Mouse (Mus musculus) liver, postnatal 0 days (tissue): ENCODE measurements around the gene Fgfbp1. TPM values are rescaled to one million over a fixed set of nuclear protein-coding genes. Genes with fewer than 3 reads are reported as not detected.
A peak's percentile ranks its signal among the peaks of the same experiment; 100 is the strongest.

Experiments
- ATAC-seq: fragments of 200-750 bp; cut with Nextera tagmentation; 2 replicates; pipeline ENCODE4 v1.8.0; 2017; ENCODE audit warnings: mild to moderate bottlenecking, moderate library complexity
- DNase-seq: peaks from one replicate; pipeline ENCODE4 v3.0.0-alpha.2; 2016
- H3K27ac ChIP-seq: fragments of 300-500 bp; sonication (generic); 2 replicates; pipeline ENCODE4 v1.5.1; 2014; ENCODE audit warnings: antibody characterized with exemption, moderate library complexity, mild to moderate bottlenecking, low read depth
- H3K27me3 ChIP-seq: fragments of 300-500 bp; sonication (generic); 2 replicates; pipeline ENCODE4 v1.6.1; 2014; ENCODE audit warnings: low read length, control low read depth, mixed read lengths; ENCODE audit not compliant: insufficient read depth
- H3K36me3 ChIP-seq: fragments of 300-500 bp; sonication (generic); replicated peaks from 2 replicates; pipeline ENCODE4 v1.6.1; 2014; ENCODE audit warnings: mild to moderate bottlenecking, control low read depth, low read length, moderate library complexity, mixed read lengths; ENCODE audit not compliant: insufficient read depth
- H3K4me1 ChIP-seq: fragments of 300-500 bp; sonication (generic); 2 replicates; pipeline ENCODE4 v1.6.1; 2014; ENCODE audit warnings: antibody characterized with exemption, mild to moderate bottlenecking, control low read depth; ENCODE audit not compliant: insufficient read depth
- H3K4me2 ChIP-seq: fragments of 300-500 bp; sonication (generic); 2 replicates; pipeline ENCODE4 v1.6.1; 2014; ENCODE audit warnings: low read depth, mild to moderate bottlenecking, low read length, moderate library complexity, mixed read lengths
- H3K4me3 ChIP-seq: fragments of 300-500 bp; sonication (generic); 2 replicates; pipeline ENCODE4 v1.5.1; 2014; ENCODE audit warnings: low read depth, low read length
- H3K9ac ChIP-seq: fragments of 300-500 bp; sonication (generic); replicated peaks from 2 replicates; pipeline ENCODE4 v1.6.1; 2014; ENCODE audit warnings: mild to moderate bottlenecking, moderate library complexity
- H3K9me3 ChIP-seq: fragments of 300-500 bp; sonication (generic); 2 replicates; pipeline ENCODE4 v1.6.1; 2016; ENCODE audit warnings: mild to moderate bottlenecking, control low read depth, low read length, mixed read lengths
- CTCF ChIP-seq: sonication (generic); IDR thresholded peaks from 2 replicates; pipeline ENCODE4 v1.5.1; 2016; ENCODE audit warnings: antibody characterized with exemption, low read depth
- EP300 ChIP-seq: IDR thresholded peaks from 2 replicates; pipeline ENCODE4 v1.6.1; 2016; ENCODE audit warnings: antibody characterized with exemption, low read depth, mild to moderate bottlenecking
- WGBS: fragments of 180-500 bp; shearing (Covaris S2); extraction: QIAGEN DNeasy Blood & Tissue Kit; methylation state at CpG from one replicate; pipeline ENCODE4 v1.1.7; 2014; ENCODE audit not compliant: insufficient replicate concordance; 5-methylcytosine and 5-hydroxymethylcytosine counted together
- polyA plus RNA-seq: library from polyadenylated mRNA; unstranded; fragments of >200 nt; fragmentation: Nextera tagmentation; extraction: Ambion mirVana; gene quantifications from 2 replicates; pipeline ENCODE4 v1.2.1, GENCODE M21; 2015

Gene Fgfbp1
- polyA plus RNA-seq = 1.1 and 1.9 TPM in 2 replicates

DNA sequence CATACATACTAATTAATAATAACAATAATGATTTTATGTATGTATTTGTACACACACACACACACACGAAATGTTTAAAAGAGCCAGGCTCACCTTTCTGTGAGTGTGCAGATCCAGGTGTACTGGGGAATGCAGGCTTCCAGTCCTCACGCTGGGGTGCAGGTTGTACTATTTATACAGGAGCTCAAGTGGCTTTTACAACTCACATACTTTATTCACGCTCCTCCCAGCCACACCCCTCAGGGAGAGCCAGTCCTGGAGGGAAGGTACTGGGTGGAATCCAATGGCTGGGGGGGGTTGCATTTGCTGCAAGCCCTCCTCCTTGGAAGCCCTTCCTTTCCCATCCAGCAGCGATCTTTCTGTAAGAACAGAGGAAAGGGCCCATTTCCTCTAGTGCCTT lies at the start of gene Fgfbp1:
Gene Fgfbp1 (minus strand): TSS at position 160 of the 400 bp plus-strand sequence.
- H3K9me3 ChIP-seq = no peaks in the 10 kb centered on the region
- no peak within 1 kb of the TSS for H3K9ac ChIP-seq
- H3K36me3 ChIP-seq = no peaks in the 10 kb centered on the region
- WGBS = 43% methylated on average over 4 of the region's 4 CpGs
- no peak within 1 kb of the TSS for H3K4me2 ChIP-seq
- H3K4me3 ChIP-seq = no peak within 1 kb of the TSS
- DNase-seq = no peak
- TF ChIP-seq CTCF (no peak), EP300 (no peak)
- no peak within 1 kb of the TSS for H3K27ac ChIP-seq
- no peaks in the 10 kb centered on the region for H3K27me3 ChIP-seq
- H3K4me1 ChIP-seq = no peaks in the 10 kb centered on the region
- ATAC-seq = no peak

DNA sequence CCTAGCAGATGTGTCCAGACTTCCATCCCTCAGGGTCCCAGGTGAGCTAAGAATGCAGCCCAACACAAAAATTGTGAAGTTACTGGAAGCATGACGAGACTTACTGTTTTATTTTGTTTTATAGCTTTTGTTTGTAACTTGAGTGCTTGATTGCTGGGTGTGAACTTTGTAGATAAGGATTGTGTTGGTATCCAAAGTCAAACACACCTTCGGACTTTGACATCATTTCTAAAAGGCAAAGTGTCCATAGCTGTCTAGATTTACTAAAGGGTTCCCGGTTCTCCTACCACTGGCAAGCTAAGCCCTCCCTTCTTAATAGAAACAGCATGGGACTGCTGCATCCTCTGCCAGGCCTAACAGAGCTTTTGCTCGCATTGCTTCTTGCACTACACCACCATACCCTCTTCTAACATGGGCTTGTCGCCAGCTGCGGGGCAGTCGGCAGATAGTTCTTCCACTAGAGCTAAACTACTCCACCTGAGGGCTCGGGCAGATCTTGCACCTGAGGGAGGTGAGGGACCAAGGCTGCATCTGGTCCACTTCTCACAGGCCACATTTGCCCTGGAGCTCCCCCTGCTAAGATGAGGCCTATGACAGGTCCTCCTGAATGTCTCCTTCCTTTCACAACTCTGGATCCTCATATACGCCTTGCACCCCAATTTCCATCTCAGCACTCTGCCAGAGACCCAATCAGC lies 16.9 kb upstream of the Fgfbp1 start:
- Histone ChIP-seq H3K4me1 (peaks cover 4% of the 10 kb centered on the region; the same call in 1 of the 2 replicates), H3K9me3 (no peaks in the 10 kb centered on the region), H3K36me3 (no peaks in the 10 kb centered on the region), H3K4me3 (no peak overlapping the region), H3K27me3 (no peaks in the 10 kb centered on the region), H3K4me2 (no peak overlapping the region), H3K9ac (no peak overlapping the region), H3K27ac (peak overlapping the region; percentile 55)
- DNase-seq (no peak), ATAC-seq (peak; percentile 62)
- 70% methylated on average over 9 of the region's 9 CpGs for WGBS
- no peak for TF ChIP-seq CTCF
- TF ChIP-seq EP300 = no peak

DNA sequence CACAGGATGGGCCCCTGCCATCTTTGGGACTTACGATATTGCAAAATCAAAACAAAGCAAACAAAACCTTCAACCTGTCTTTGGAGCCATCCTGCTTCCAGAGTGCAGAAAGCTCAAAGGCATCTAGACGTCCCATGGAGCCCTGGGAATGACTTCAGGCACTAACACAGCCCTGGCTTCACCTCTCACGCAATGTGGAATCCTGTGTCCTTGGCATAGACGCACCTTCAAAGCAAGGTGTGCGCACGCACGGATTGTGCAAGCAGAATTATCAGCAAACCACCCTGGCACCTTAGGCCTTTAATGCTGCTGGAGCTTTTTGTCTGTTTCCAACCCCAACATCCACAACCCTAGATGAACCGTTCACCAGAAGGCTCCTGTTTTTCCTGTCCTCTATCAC lies 16.0 kb upstream of the Fgfbp1 start:
- no peaks in the 10 kb centered on the region for H3K9me3 ChIP-seq
- DNase-seq = peak; percentile 21

DNA sequence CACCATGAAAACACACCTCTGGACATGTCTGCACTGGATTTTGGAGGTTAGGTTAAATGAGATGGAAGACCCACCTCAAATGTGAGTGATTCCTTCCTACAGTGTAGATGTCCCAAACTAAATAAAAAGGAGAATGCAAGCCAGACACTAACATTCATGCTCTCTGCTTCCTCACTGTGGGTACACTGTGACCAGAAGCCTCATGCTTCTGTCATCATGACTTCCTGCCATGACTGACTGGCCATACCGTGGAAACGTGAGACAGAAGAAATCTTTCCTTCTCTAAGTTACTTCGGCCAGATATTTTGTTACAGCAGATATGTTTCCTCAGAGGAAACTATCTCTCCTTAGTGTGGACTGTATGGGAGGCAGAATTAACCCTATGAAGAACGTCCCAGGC lies 14.6 kb upstream of the Fgfbp1 start:
- peaks cover 4% of the 10 kb centered on the region; the same call in 1 of the 2 replicates for H3K4me1 ChIP-seq
- TF ChIP-seq CTCF (no peak), EP300 (no peak)
- no peaks in the 10 kb centered on the region for H3K9me3 ChIP-seq

More for the DNA sequence above, 16.0 kb upstream of the Fgfbp1 start:
- ATAC-seq = peak; percentile 62
- peak overlapping the region; percentile 55; the same call in 1 of the 2 replicates for H3K27ac ChIP-seq
- 64% methylated on average over 8 of the region's 8 CpGs for WGBS
- H3K4me1 ChIP-seq = peaks cover 4% of the 10 kb centered on the region; the same call in 1 of the 2 replicates
- no peaks in the 10 kb centered on the region for H3K27me3 ChIP-seq
- H3K36me3 ChIP-seq = no peaks in the 10 kb centered on the region
- H3K4me3 ChIP-seq = no peak overlapping the region
- no peak overlapping the region for H3K9ac ChIP-seq
- TF ChIP-seq EP300 (no peak), CTCF (no peak)
- no peak overlapping the region for H3K4me2 ChIP-seq

DNA sequence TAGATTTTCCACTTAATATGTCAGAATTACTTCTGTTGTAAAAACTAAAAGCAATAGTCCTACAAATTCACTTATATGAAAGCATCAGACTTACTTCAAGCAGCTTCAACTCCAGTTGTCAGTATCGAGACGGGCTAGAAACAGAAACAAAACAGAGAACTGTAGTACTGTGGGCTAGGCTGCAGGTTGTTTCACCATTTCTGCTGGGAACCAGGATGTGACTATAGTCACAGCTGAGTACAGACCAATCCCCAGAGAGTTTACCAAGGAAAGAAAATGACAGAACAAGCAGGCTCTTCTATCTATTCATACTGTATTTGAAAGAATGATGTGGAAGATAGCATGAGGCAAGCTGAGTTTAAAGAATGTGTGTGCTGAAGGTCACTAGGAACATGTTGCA lies 13.4 kb upstream of the Fgfbp1 start:
- no peak overlapping the region for H3K4me3 ChIP-seq
- no peaks in the 10 kb centered on the region for H3K36me3 ChIP-seq
- ATAC-seq (no peak), DNase-seq (no peak)
- WGBS = 60% methylated on average over 2 of the region's 2 CpGs
- H3K27me3 ChIP-seq = no peaks in the 10 kb centered on the region
- no peak overlapping the region for H3K9ac ChIP-seq
- H3K4me2 ChIP-seq = no peak overlapping the region
- TF ChIP-seq CTCF = no peak
- TF ChIP-seq EP300 = no peak
- H3K27ac ChIP-seq = no peak overlapping the region
- peaks cover 4% of the 10 kb centered on the region; the same call in 1 of the 2 replicates for H3K4me1 ChIP-seq
- H3K9me3 ChIP-seq = no peaks in the 10 kb centered on the region

More for the DNA sequence above, 14.6 kb upstream of the Fgfbp1 start:
- Histone ChIP-seq H3K9ac (no peak overlapping the region), H3K36me3 (no peaks in the 10 kb centered on the region), H3K4me3 (no peak overlapping the region), H3K27ac (no peak overlapping the region), H3K27me3 (no peaks in the 10 kb centered on the region), H3K4me2 (no peak overlapping the region)
- ATAC-seq (no peak), DNase-seq (no peak)
- WGBS = 34% methylated on average over 4 of the region's 4 CpGs

DNA sequence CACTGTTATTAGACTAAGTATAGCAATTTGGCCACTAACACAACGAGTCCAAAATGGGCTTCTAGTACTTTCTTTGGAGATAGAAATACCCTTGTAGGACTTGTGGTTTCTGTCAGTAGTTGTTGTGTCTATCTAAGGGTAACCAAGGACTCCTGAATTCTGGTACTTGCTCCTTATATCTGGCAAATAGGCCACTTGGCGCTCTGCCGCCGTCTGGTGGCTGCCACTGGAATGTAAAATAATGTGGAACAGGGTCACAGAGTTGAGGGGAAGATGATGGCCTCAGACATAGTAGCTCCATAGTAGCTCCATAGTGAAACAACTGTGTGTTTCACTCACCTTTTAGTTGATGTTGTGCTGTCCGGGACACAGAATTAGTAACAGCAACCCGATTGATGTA lies 8.7 kb upstream of the Fgfbp1 start:
- H3K27me3 ChIP-seq = no peaks in the 10 kb centered on the region
- DNase-seq = peak; percentile 70
- H3K4me1 ChIP-seq = no peaks in the 10 kb centered on the region
- H3K4me2 ChIP-seq = no peak overlapping the region
- no peak overlapping the region for H3K27ac ChIP-seq
- H3K9ac ChIP-seq = no peak overlapping the region
- WGBS = 54% methylated on average over 6 of the region's 6 CpGs
- H3K4me3 ChIP-seq = no peak overlapping the region
- no peaks in the 10 kb centered on the region for H3K9me3 ChIP-seq
- no peak for ATAC-seq
- no peaks in the 10 kb centered on the region for H3K36me3 ChIP-seq
- TF ChIP-seq CTCF (peak; percentile 89), EP300 (no peak)
